Mouse (Mus musculus) adrenal gland, adult 2 months (tissue): ENCODE data around the gene Abcb11. TPM values are rescaled to one million over a fixed set of nuclear protein-coding genes. Genes with fewer than 3 reads are reported as not detected.
"Not testable (repeated sequence)": the region's sequence is repeated elsewhere in the genome, so short reads cannot be mapped to it uniquely, and the experiment has no call there.

ENCODE experiments used
- DNase-seq: peaks from one replicate; pipeline ENCODE4 v3.0.0; 2021
- long read RNA-seq: library from polyadenylated mRNA; stranded (forward); transcript quantifications from one replicate; pipeline ENCODE4 v2.0.0, GENCODE M21; 2021
- polyA plus RNA-seq: library from polyadenylated mRNA; depleted of rRNA; stranded (reverse); fragments of >200 nt; gene quantifications from 2 replicates; pipeline ENCODE4 v1.2.3, GENCODE M21; 2012; rRNA removed
- total RNA-seq, 2 experiments: library from RNA; stranded (reverse); gene quantifications; 2 replicates each; pipeline ENCODE4 v1.2.3; 2021

The Abcb11 gene
- total RNA-seq (1 to 10 TPM in 1 of 2 experiments, not detected in 1; 1.1 TPM), polyA plus RNA-seq (not detected in 2 replicates)
- long read RNA-seq = 0 reads

DNA sequence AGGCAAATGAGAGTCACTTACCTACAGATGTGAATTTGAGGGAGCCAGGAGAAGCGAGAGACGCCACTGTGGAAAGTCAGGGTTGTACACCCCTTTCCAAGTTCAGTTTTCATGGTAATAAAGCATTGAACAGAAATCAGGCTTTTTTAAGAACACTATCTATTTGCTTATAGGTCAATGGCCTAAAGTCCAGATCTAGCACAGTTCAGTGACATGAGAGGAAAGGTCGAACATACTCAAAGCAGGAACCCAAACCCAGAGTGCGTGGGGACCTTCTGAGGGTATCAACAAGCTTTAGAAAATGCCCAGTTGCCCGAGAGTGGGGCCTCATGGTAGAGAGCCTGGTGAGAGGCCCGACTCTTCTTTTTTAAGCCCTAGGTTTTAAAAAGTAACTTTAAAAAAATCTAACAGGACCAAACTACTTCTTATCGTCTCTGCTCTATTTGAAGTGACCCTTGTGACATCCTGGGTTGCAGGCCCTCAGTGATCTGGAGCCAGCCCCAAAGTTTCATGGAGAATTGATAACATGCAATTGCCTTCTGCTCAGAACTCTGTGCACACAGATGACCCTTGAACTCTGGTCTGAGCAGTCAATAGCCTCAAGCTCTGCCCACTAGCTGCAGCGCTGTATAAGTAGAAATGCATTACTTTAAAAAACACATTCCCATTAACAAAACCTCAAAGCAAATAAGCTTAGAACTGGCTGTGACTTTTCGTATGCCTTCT lies at the start of gene Abcb11:
TSS of gene Abcb11 (minus strand) at position 121 of the 726 bp plus-strand sequence.
- DNase-seq = no peak

DNA sequence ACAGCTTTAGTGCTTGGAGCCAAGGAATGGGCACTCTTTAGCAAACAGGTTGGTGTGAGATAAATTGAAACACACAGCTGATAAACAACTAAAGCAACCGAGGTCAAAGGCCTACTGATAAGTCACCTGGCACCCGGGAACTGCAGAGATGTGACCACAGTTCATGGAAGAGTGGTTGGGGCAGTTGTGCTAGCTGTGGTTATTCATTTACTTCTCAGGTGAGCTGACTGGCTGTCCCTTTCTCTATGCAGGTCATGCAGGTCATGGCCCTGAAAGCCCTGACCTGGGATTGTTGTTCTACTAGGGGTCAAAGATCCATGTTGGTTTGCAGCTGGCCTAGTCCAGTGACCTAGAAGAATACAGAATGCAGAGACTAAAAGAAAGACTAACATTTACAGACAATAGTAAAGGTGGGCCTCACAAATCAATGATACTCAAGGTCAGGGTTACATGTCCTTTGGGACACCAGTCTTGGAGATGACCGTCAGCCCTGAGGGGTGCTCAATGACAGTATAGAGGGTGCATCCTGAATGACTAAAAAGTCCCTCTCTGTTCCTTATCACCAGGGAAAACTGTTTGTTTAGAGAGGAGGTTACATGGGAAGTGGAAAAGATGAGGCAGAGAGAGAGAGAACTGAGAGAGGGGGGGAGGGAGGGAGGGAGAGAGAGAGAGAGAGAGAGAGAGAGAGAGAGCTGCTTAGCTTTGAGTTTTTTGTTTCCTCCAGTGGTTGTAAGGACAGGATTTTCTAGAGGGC lies 43.9 kb upstream of the Abcb11 start:
- no peak for DNase-seq

- DNase-seq = no peak
These were observed 40.4 kb upstream of the Abcb11 start for GRCm38 (mm10) chr2:69382838-69383237.

DNA sequence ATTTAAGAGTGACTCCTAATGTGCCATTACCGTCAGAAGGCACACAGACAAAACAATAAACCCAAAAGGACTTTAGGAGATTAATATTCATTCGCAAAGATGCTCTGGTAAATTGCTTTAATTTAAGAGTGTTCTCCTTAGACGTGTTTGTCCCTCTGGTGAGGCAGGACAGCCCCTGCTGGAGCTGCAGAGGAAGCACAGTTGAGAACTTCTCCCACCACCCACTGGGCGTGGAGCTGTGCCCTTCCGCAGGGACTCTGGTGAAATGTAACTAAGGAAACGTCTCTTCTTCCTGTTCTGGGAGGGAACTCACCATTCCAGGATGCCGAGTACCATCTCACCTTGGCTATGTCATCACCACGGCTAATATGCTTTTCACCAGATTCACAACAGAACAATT lies 39.3 kb upstream of the Abcb11 start:
- no peak for DNase-seq

GRCm38 (mm10) chr2:69380281-69380680 lies 37.9 kb upstream of the Abcb11 start, which contains the start of gene Dhrs9:
TSS of gene Dhrs9 (plus strand) at chr2:69380445.
- DNase-seq = peak; percentile 73

- DNase-seq = no peak
These were observed 37.4 kb upstream of the Abcb11 start for GRCm38 (mm10) chr2:69379801-69380200.

GRCm38 (mm10) chr2:69376780-69377179 lies 34.4 kb upstream of the Abcb11 start:
- DNase-seq = no peak

GRCm38 (mm10) chr2:69365275-69365674 lies 22.9 kb upstream of the Abcb11 start:
- DNase-seq = no peak

GRCm38 (mm10) chr2:69364831-69365230 lies 22.4 kb upstream of the Abcb11 start:
- peak; percentile 10 for DNase-seq

- not testable (repeated sequence) for DNase-seq
These were observed 13.0 kb upstream of the Abcb11 start for GRCm38 (mm10) chr2:69355402-69355801.

- DNase-seq = no peak
These were observed 910 bp downstream of the Abcb11 start for GRCm38 (mm10) chr2:69341506-69341905.

GRCm38 (mm10) chr2:69331523-69331922 lies 10.9 kb downstream of the Abcb11 start:
- not testable (repeated sequence) for DNase-seq

GRCm38 (mm10) chr2:69328509-69329163 lies 13.8 kb downstream of the Abcb11 start:
- DNase-seq = no peak

DNA sequence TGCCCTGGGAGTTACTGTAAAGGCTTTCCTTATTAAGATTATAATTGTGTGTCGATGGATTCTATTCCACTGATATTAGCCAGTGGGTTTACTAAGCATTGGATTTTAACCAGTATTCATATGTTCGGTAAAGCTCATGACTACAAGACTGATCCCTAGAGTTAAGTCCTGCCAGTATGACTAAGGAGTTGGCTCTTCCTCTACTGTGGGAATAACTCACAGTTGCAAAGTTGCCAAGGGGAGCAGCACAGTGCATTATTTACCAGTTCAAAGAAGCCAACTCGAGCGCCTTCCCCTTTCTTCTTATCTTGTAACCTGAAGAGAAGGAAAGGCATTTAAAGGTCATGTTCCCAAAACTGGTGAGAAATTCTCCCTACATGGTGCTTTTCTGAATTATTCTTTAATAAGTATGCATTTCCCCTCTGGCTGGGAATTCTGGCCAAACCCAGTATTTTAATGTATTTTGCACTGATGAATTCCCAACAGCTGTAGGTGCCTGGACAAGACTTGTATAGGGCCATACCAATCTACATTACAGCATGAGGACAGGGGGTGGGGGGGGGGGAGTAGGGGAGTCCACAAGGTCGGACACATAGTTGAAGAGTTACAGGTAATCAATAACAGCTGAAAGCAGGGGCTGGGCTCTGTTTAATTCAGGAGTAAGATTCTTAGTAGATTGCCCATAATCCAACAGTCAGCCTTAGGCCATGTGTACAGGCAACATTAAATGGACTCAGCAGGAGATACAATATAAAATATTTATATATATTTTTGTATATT lies 17.3 kb downstream of the Abcb11 start:
- peak; percentile 6 for DNase-seq

DNA sequence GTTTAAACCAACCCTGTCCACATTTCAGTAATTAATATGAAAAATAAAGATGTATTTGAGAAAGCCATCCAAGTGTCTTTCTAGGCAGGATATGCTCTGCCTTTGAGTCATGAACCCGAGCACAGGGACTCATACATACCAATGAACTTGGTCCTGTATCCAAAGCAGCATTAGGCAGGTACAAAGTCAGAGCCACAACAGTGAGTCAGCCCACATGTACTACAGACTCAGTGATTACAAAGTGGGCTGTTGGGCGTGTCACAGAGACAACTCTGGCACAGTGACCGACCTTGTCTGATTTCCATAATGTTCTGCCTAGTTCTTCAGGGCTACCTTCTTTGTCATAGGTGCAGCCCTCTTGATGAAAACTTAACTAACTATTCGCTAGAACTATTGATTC lies 19.4 kb downstream of the Abcb11 start:
- DNase-seq = no peak

DNA sequence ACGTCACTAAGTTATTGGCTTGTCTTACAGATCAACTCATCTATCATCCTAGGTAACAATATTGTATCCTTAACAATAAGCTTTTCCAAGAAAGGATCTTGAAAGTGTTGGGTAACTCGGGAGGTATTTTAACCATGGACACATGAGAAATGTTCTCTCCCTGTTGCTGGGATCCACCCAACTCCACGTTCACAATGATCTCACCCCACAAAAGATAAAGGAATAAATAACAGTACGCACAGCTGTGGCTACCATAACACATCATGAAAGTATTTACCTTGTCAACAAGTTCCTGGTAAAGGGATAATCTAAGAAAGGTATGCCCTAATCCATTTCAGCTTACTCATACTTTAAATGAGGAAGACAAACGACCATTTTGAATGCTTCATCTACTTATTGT lies 21.0 kb downstream of the Abcb11 start:
- DNase-seq = no peak

DNA sequence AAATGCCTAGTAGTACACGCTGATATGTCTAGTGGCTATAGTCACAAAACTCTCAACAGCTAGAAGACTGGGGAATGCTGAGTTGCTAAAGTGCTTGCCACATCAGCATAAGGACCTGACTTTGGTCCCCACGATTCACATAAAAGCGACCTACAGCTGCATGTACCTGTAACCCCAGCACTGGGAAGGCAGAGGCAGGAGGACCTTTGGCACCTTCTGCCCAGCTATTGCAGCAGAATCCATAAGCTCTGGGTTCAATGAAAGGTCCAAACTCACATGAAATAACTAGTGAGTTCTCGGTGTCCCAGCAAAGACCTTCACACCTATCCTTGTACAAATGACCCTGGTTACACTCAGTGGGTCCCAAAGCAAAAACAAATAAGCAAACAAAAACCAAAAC lies 31.1 kb downstream of the Abcb11 start:
- DNase-seq = no peak

- no peak for DNase-seq
These were observed 34.3 kb downstream of the Abcb11 start for GRCm38 (mm10) chr2:69308136-69308535.

- DNase-seq = not testable (repeated sequence)
These were observed 41.8 kb downstream of the Abcb11 start for GRCm38 (mm10) chr2:69300568-69300967.

DNA sequence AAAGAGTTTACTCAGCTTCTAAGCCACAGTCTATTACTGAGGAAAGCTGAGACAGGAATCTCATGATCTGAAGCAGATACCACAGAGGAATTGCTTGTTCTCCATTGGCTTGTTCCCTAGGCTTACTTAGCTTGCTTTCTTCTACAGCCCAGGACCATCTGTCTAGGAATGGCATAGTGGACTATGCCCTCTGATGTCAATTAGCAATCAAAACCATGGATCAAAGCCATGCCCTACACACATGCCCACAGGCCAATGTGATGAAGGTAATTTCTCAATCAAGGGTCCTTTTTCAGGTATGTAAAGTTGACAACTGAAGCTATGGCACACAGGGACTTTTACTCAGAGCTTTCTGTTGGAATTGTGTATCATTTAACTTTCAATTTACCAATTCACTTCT lies 47.9 kb downstream of the Abcb11 start:
- no peak for DNase-seq

- DNase-seq = peak; percentile 84
These were observed 53.4 kb downstream of the Abcb11 start for GRCm38 (mm10) chr2:69288989-69289388.

GRCm38 (mm10) chr2:69275875-69276274 lies 66.5 kb downstream of the Abcb11 start:
- peak; percentile 16 for DNase-seq
